Mouse (Mus musculus) fibroblast of lung, adult 2 months (primary cell): ENCODE measurements around the gene D130043K22Rik.
A peak's percentile ranks its signal among the peaks of the same experiment; 100 is the strongest.
"Not testable (repeated sequence)": the region's sequence is repeated elsewhere in the genome, so short reads cannot be mapped to it uniquely, and the experiment has no call there.

Experiments used
- DNase-seq: peaks from one replicate; pipeline ENCODE4 v3.0.0-alpha.2; 2011; ENCODE audit warnings: low read depth

D130043K22Rik gene

GRCm38 (mm10) chr13:24831353-24832130, 13.4 kb upstream of the D130043K22Rik start, which contains the start of the genes Acot13 and Tdp2:
TSS of gene Acot13 (minus strand) at chr13:24831540.
TSS of gene Tdp2 (plus strand) at chr13:24831679.
- DNase-seq = peak; percentile 91

DNA sequence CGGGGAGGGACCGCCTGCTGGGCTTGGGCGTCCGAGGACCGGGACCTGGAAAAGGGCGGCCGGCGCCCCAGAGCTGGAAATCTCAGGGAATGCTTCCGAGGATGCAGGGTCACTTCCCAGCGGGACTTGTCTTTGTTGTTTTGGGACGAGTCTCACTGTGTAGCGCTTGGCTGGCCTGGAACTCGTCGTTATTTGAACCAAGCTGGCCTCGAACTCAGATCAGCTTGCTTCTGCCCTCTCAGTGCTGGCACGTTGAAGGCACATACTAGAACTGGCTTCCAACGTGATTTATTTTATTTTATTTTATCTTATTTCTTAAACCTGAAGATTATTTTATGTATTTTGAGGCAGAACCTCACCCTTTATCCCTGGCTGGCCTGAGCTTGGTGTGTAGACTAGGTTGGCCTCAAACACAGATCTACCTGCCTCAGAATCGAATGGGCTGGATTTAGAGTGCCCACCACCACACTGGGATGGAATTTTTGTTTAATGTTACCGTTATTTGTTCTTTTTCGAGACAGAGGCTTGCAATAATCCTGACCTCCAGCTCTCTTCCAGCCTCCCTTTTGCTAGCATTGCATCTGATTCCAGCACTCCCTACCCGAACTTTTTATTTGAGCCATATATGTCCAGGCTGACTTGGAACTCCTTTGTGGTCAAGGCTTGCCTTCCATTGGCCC, 12.7 kb upstream of the D130043K22Rik start:
- no peak for DNase-seq

- DNase-seq = no peak
Observed at GRCm38 (mm10) chr13:24832811-24833155, 12.2 kb upstream of the D130043K22Rik start.

GRCm38 (mm10) chr13:24837765-24838164, 7.2 kb upstream of the D130043K22Rik start:
- not testable (repeated sequence) for DNase-seq

DNA sequence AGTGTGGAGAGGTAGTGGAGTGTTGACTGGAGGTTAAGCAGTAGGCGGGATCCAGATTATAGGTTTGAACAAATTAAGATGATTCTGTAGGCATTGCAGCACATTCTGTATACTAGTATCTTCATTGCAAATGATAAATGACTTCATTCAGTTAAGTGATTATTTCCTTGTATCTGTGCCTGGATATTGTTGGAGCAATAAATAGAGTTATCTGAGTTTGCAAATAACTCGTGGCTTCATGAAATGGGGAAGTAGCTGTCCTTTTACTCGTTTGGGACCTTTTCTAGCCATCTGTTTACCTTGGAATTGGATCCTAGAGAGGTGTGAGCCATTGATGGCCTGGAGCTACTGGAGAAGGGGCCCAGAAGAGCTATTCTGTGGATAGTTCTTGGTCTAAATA, 5.1 kb upstream of the D130043K22Rik start:
- no peak for DNase-seq

GRCm38 (mm10) chr13:24841702-24842101, 3.2 kb upstream of the D130043K22Rik start:
- DNase-seq = no peak

DNA sequence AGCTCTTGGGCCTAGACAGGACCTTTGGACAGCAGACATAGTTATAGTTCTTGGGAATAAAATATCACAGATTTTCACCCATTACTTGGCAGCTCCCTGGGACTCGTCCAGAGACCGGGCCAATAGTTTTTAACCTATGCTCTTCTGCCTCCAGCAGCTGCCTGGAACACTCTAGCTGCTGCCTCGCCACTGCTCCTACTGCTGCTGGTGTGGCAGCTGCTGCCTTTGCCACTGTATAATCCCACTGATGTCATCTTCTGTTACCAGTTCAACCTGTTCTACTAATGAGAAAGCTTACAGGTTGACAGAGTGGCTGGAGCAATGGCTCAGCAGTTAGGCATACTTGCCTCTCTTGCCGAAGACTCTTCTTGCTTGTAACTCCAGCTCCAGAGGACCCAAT, 4.4 kb downstream of the D130043K22Rik start:
- DNase-seq = no peak

- DNase-seq = no peak
Observed at GRCm38 (mm10) chr13:24851989-24852388, 7.1 kb downstream of the D130043K22Rik start.

- no peak for DNase-seq
Observed at GRCm38 (mm10) chr13:24852570-24852969, 7.6 kb downstream of the D130043K22Rik start.

GRCm38 (mm10) chr13:24859115-24859514, 14.2 kb downstream of the D130043K22Rik start:
- no peak for DNase-seq

DNA sequence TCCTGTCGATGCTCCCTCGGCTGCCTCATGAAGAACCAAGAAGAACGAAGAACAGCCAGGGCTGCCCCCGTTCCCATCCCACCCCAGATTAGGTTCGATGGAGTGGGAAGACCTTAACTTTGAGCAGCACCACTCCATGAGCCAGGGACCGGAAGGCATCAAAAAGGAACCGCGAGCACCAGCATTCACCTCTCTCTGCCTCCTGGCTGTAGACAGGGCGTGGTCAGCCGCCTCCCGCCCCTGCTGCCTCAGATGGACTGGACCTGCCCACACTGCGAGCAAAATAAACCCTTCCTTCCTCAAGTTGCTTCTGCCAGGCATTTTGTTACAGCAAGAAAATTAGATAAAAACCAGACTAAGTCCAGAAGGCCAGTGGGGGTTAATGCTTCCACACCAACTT, 16.1 kb downstream of the D130043K22Rik start:
- no peak for DNase-seq

- no peak for DNase-seq
Observed at GRCm38 (mm10) chr13:24862021-24862420, 17.1 kb downstream of the D130043K22Rik start.

- no peak for DNase-seq
Observed at GRCm38 (mm10) chr13:24862520-24862919, 17.6 kb downstream of the D130043K22Rik start.

- DNase-seq = no peak
Observed at GRCm38 (mm10) chr13:24866430-24867402, 21.8 kb downstream of the D130043K22Rik start.

GRCm38 (mm10) chr13:24867789-24868188, 22.9 kb downstream of the D130043K22Rik start:
- DNase-seq = no peak

GRCm38 (mm10) chr13:24868233-24868632, 23.3 kb downstream of the D130043K22Rik start:
- DNase-seq = no peak

DNA sequence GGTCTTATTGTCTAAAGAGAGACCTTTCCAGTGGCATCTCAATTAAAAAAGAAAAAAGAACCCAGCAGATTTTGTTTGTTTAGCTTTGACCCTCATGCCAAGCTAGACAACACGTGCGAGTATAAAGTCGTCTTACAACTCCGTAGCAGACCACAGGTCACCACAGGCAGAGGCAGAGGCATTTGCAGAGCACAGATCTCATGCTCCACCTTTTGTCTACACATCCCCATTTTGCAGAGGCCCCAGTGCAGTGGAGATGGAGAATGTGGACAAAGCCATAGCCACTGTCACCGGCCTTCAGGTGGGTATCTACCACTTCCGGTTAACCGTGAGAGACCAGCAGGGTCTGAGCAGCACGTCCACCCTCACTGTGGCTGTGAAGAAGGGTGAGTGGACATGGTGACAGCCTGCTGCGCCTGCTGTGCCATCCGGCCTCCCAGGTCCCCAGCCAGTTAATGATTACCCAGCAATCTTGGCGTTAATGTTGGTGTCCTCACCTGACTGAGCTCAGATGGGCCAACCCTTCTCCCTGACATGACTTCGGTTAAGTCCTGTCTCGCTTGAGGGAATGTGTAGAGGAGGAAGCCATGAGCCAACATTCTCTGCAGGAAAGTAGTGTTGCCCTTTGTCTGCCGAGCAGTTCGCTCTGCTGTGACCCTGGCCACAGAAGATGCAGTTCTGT, 34.6 kb downstream of the D130043K22Rik start:
- DNase-seq = no peak

DNA sequence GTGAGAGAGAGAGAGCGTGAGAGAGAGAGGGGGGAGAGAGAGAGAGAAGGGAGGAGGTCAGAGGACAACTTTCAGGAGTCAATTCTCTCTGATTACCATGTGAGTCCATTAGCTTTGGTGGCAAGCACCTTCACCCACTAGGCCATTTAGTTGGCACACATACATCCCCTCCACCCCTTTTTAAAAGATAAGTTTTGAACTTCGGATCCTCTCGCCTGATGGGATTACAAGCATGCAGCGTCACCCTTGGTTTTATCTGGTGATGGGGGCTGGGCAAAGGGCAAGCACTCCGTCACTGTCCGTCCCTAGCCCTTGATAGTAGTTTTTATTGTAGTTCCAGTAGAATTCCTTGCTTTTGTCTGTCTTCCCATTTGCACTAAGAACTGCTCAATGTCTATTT, 35.3 kb downstream of the D130043K22Rik start:
- DNase-seq = no peak

DNA sequence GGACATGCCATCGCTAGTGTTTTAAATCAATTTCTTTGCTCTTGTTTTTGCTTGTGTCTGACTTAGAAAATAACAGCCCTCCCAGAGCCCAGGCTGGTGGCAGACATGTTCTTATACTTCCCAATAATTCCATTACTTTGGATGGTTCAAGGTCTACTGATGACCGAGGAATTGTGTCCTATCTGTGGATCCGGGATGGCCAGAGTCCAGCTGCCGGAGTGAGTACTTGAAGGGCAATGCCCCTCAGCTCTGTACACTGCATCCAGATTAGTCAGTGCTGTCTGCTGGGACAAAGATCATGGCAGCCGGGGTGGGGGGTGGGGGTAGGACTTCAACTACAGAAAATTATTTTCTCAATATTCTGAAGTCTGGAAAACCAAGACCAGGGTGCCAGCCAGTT, 35.8 kb downstream of the D130043K22Rik start:
- DNase-seq = no peak

GRCm38 (mm10) chr13:24882411-24882810, 37.5 kb downstream of the D130043K22Rik start:
- no peak for DNase-seq

- DNase-seq = peak; percentile 11
Observed at GRCm38 (mm10) chr13:24889554-24889953, 44.6 kb downstream of the D130043K22Rik start.

GRCm38 (mm10) chr13:24892516-24892915, 47.6 kb downstream of the D130043K22Rik start:
- DNase-seq = no peak
